Mouse (Mus musculus) spleen, embryonic (tissue): ENCODE measurements around the gene Cdadc1.
"Not testable (repeated sequence)": the region's sequence is repeated elsewhere in the genome, so short reads cannot be mapped to it uniquely, and the experiment has no call there.

ENCODE experiments used
- CTCF ChIA-PET: fragments of 350-600 bp; sonication (Branson Sonifier 250); formaldehyde crosslinking; loops from one replicate; lab custom pipeline; 2022; lab: Charles Lee

Cdadc1 gene

DNA sequence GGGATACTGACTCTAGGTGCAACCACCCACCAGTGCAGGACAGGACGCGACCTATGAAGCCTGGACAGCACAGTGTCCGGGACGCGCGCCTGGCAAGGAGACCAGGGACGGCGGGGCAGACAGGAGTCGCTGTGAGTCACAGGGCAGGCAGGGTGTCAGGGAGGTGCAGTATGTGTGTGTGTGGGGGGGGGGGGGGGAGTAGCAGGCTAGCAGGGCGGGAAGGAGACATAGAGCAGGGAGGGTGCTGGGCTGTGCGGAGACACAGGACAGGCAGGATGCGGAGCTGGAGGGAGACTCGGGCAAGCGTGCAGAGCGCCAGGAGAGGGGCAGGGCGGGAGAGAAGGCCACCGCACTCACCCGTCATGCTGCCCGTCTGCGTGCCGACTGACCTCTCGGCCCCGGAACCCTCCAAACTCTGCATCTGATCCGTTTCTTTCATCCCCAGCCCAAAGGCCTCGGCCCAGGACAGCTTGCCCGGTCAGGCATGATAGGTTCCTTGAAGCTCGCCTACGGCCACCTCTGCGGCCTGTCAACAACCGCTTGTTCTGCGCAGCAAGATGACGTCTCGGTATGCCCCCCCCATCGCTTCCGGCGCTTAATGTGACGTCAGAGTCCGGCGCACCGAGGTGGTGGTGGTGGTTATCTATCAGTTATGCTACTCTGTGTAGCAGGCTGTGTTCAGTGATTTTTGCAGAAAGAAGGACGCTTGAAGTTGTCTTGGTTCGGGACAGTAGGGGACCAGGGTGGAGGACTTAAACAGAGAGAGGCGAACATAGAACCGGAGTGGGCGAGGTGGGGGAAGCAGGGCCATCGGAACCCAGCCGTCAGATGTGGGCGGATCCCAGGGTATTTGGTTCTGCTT, at the start of gene Cdadc1:
Cdadc1 (minus strand) TSS at position 562 of the 862 bp plus-strand sequence.
- CTCF ChIA-PET = no interaction called here

DNA sequence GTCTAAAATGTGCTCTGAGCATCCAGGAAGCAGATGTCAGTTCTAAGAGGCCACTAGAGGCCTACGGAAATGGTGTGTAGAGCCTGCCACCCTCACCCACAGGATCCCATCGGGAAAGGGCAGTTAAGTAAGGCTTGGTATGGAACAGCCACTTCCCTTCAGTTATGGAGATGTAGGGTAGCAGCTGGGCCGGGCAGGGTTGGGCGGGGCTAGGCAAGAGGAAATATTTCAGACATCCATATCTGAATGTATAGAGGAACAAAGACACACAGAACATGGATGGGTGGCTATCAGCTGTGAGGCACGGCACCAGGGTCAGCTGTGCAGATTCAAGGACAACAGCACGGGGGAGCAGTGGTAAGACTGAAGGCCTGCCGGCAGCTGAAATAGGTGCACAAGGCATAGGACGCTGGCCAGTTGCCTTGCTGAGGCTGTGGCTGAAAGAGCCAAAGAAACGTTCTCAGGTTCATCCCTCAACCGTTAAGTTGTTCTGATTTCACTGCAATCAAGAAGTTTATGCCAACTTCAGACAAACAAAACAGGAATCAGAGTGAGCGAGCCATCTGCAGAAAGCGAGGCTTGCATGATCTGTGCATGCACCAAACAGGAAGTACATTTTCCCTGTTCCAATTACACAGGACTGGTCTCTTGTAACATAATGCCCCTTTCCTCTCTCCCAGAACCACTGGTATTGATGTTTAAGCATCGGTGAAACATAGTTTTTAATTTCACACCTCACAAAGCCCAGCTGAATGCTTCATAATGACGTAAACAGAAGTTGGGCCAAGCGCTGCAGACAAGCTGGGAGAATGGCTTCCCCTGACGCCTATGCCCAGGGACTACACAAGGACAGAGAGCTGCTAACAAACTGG, 49.3 kb upstream of the Cdadc1 start:
- CTCF ChIA-PET = interaction anchor here (0.6 kb wide), 1 partner anchor 591 kb away, joined by 4 read pairs; no protein-coding TSS in a partner anchor

DNA sequence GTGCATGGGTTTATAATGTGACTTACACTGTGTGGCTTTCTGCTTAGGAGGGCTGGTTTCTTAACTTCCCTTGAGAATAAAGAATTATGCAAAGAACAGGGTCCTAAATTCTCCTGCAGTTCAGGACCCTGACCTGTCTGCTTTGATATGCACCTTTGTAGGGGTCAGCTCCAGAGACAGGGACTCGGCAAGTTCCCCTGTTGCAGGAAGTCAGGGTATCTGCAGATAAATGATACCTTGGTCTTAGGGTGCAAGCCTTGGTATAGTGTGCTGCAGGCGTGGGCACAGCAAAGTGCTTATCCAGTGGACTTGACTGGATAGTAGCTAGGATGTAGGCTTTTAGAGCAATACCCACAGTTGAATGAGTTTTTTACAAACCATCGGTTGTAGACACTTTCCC, 47.1 kb upstream of the Cdadc1 start:
- CTCF ChIA-PET = no interaction called here

DNA sequence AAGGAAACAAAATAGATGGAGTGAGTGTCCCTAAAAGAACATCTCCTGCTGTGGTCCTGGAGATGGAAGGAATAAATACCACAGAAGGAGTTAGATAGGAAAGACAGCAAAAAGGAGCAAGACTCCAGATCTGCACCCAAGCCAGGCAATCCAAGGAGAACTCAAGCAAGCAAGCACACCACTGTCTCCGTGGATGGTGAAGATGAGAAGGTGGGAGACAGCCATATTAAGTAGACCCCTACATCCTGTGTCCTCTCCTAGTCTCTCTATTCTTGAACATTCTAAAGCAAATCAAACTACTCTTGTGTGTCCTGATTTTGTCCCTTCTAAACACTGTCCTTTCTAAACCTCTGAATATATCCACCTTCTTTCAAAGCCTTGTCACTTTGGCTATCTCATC, 46.4 kb upstream of the Cdadc1 start:
- CTCF ChIA-PET = no interaction called here

DNA sequence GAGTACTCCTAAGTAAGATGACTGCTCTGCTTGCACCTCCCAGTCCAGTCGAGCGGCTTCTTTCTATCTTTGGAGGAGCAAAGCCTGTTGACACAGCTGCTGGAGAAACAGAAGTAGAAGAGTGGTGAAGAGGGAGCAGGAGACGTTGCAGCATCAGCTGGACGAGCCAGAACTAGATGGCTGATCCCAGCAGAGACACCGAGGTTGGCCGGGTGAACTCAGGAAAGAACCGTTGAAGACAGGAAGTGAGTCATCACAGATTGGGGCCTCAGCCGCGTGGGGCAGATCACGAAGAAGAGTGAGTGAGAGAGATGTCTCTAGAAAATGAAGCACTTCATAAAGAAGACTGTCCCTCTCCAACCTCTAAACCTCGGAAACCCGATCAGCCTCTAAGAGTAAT, 45.8 kb upstream of the Cdadc1 start:
- CTCF ChIA-PET = no interaction called here

DNA sequence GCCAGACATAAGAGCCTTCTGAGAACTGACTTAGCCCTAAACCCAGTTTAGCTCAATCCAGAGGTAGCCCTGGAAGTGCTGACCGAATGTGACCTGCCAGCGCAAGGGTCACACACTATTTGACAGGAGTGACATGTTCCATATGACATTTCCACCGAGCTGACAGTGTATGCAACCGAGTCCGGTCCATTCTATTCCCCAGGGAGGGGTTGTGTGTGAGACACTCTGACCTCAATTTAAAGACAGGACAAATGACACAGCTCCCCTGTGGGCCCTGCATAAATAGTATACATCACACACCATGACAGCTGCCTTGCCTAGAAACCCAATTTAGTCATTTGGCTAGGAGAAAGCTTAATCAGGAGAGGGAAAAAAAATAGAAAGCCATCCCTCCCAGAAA, 44.1 kb upstream of the Cdadc1 start:
- CTCF ChIA-PET = no interaction called here

DNA sequence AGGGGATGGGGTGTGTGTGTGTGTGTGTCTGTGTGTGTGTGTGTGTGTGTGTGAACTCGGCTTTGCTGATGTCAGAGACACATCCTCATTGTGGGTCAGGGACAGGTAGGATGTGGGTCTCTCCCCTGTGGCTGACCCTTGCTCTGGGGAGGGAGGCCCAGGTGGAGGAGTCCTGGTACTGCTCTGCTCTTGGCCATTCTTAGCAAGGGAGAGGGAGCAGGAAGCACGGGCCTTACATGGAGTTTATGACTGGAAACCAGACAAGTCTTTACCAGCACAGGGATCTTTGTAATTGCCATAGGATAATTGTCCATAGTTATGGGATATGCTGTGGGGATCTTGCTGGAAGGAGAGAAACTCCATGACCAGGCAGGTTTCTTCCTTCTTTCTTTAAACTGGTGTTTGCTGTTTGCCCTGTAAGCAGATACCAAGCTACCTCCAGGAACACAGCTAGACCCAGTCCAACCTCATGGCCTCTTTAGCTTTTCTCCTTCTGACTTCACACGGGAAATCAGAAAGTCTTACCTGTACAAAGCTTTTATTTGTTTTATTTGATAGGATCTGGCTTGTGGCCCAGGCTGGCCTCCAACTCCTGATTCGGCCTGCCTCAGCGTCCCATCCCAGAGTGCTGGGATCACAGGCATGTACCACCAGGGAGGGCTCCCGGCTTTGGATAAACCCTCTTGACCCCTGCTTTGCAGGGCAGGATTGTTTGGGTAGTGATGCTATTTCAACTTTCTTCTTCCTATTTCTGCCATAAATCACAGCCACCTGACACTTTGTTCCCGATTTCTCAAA, 41.3 kb upstream of the Cdadc1 start:
- CTCF ChIA-PET = no interaction called here

DNA sequence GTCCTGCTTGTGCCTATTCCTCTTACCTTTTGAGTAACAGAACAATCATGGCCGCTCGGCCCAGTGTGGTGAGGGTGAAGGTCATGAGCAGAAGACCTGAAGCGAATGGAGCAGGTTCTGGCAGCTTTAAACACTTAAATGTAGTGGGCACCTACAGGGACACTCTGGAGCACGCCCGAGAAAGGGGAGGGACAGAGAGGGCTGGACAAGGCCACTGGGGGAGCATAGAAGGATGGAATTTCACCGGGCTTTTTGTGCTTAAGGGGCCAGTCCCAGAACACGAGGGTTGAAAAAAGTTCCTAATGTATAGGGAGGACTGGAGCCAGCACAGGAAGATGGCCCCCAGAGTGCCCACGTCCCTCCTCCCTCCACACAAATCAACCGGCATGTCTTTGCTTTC, 36.2 kb upstream of the Cdadc1 start:
- CTCF ChIA-PET = no interaction called here

DNA sequence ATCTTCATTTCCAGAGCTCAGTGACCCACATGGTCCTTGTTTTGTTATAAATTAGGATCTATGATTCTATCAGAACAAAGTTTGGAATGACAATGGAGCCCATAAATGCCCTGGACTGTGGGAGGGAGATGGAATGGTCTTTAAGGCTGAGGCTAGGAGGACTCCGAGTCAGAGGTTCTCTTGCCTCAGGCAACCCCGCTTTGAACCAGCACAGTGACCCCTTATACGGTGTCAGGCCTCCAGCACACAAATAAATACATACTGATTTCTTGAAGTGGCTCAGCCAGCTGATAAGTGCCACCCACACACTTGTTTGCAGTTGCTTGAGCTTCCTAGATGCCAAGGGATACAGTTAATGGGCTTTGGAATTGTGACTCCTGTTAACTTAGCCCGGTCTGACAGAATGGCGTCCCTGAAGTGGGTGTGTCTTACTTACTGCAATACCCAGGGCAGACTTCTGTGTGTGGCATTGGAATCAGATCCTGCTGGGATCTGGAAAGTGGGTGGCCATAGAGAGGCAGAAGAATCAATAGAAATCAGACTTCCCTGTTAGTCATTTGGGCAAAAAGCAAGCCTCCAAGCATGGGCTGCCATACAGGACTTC, 35.6 kb upstream of the Cdadc1 start:
- CTCF ChIA-PET = no interaction called here

DNA sequence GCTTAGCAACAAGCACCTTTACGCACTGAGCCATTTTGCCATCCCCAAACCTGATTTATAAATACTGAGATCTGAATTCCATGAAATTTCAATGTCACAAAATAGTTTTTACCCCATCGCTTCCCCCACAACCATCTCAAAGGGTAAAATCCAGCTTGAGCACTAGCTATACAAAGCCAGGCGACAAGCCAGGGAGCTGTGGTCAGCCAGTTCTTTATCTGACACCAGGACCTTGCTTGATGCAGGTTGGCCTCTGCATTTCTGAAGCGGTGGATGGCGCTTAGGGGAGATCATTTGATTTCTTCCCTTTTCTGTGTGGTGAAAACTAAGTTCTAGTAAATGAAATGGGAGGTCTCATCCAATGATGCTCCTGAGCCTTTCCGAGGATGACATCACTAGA, 34.3 kb upstream of the Cdadc1 start:
- CTCF ChIA-PET = no interaction called here

DNA sequence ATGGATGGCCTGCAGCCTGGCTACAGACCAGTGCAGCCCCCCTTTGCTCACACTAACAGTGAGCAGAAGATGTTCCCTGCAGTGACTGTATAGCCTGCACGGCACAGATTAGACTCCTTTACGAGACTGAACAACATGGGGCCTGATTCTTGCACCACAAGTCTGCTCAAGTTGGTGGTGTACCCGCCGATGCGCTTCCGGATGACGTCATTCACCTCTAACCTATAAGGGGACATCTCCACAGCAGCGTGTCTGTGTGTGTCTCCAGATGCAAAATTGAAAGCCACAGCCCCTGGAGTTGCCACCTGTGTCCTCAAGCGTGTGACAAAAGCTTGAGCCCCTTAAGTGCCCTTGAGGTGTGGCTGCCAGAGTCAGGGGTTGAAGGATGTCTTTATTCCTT, 32.3 kb upstream of the Cdadc1 start:
- CTCF ChIA-PET = no interaction called here

DNA sequence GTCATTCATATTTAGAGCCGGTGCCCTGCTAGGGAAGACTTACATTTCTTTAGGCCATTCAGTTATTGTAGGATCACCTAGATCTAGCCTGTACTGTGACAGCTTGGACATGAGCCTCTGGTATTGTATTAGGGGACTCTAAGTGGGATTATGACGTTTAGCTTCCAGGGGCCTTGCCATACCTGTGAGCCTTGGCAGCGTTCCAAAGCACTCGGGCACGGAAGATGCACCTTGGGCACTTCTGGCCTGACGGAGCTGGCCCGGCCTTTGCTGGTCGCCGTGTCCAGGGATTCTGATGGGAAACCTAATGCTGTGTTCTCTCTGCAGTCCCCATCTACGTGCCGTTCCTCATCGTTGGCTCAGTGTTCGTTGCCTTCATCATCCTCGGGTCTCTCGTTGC, 31.5 kb upstream of the Cdadc1 start:
- CTCF ChIA-PET = no interaction called here

DNA sequence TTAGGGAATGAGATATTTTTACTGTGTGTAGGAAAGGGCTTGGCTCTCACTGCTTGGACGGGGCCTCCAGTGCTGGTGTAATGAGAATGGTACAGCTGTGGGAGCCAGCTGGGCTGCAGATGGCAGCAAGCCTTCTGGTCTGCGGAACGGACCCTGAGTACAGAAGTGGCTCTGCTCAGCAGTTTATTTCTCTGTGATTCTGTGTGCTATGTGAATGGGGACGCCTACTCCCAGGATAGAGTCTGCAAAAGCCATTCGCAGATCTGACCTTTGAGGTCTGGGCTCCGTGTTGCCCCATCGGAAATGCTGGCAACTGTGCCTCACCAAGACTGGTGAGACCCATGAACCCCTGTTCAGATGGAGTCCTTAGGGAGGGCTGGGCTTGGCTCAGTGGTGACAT, 30.1 kb upstream of the Cdadc1 start:
- CTCF ChIA-PET = no interaction called here

DNA sequence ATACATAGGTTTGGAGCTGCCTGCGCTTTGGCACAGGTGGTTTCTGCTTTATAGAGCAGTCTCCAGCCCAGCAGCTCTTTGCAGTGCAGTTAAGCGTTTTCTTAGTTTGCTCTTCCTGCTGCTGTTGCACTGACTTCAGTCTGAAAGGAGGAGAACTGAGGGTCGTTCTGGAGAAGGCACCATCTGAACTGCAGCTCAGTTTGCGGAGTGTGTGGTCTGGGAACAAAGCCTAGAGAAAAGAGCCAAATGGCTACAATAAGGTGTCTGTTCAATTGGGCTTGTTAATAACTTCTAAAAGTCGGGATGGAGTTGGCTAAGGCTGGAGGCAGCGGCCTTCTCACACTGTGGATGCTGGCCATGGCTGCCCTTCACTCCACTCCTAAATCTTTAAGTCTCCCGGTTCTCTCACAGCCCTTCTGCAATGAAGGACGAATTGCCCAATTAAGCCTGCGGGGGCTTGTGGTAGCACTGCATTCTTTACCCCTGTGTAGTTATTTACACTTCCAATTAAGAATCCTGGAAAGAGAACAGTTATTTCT, 29.5 kb upstream of the Cdadc1 start:
- CTCF ChIA-PET = no interaction called here

DNA sequence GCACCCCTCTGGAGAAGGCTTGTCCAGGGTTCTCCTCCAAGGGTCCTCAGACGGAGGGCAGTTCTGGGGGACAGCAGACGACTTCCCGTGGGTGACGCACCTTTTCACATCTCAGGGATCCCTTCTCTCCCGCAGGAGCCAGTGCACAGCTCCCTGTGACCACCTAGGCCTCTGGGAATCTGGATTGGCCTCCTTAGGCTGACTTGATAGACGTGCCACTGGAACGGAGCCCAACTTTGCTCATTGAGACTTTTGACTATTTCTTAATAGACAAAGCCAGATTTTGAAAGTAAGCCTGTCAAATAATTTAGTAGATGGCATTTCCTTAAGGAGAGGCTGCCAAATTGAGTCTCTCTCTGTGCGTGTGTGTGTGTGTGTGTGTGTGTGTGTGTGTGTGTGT, 29.0 kb upstream of the Cdadc1 start:
- CTCF ChIA-PET = no interaction called here

DNA sequence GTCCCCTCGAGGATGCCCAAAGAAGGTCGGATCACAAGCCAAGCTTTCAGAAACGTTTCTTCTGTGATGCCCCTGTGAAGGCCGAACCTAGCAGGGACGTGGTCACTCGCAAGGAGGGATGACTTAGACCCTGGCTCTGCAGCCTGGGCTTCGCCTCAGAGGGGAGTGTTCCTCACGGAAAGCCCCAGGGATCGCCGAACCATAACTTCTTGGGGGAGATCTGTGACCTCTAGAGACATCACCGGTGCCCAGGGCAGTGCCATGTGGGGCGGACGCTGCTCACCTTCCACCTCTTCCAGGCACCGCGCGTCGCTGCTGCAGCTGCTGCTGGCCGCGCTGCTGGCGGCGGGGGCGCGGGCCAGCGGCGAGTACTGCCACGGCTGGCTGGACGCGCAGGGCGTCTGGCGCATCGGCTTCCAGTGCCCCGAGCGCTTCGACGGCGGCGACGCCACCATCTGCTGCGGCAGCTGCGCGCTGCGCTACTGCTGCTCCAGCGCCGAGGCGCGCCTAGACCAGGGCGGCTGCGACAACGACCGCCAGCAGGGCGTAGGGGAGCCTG, 28.1 kb upstream of the Cdadc1 start:
- CTCF ChIA-PET = no interaction called here

DNA sequence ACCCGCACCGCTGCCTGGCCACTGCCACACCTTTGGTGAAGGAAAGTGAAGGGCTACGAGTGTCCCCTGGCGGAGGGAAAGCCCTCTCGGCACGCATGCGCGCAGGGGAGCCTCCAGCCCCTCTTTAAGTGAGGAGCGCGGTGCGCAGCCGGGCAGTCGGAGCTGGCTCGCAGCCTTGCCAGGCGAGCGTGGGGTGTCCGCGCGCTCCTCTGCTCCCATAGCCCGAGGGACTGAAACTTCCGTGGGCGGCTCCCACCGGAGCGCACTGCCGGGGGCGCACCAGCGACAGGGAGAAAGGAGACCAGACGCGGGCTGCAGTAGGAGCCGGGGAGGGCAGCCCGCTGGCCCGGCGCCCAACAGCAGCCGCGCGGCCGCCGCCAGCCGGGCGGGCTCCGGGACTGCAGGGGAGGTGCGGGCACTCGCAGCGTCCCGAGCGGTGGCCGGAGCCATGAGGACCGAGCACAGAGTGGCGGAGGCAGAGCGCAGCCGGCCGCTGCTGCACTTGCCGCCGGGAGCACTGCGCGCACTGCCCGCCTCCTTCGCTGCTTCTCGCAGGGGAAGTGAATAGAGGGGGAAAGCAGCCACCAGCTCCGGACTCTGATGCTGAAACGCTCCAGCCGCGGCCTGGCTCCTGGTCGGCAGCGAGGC, 27.5 kb upstream of the Cdadc1 start, which contains the start of gene Shisa2:
Shisa2 (plus strand) TSS at position 151 of the 648 bp plus-strand sequence.
- CTCF ChIA-PET = no interaction called here

DNA sequence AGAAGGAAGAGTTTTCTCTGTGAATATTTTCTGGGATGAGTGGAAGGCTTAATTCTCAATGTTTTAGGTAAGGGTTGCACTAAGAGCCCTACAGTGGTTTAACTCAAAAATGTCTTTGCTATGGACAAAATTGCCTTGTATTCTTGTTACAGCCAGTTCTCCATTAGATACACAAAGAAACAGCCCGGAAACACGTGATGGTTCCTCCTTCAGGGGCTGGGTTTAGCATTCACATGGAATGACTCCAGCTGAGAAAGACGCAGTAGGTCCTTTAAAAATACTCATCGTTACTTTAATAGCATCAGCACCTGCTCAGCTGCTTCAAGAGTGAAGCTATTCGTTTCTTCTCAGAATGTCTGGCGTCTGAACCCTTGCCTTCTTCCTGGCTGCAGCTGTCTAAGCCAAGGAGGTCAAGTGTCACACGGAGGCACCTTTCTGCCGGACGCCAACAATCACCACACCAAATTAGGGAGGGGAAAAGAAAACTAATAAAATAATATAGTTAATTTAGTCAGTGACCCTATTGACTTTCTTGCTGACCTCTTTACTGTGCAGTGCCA, 26.6 kb upstream of the Cdadc1 start:
- CTCF ChIA-PET = no interaction called here

DNA sequence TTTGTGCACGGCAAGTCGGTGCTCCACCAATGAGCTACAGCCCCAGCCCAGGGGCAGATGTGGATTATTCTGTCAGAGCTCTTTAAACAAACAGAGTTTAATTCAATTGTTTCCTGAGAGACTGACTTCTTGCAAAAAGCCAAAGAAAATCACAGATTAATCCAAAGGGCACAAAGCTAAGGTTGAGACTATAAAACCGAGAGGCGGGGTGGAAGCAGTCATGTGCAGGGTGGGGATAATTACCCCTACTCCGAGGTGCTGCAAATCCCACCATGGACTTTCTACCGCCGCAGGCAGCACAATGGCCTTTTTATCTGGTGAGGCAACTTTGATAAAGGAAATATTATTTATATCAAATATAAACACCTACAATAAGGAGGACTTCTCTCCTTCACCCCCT, 19.0 kb upstream of the Cdadc1 start:
- CTCF ChIA-PET = interaction anchor here (1.2 kb wide), 1 partner anchor 13 kb away, joined by 3 read pairs; no protein-coding TSS in a partner anchor

DNA sequence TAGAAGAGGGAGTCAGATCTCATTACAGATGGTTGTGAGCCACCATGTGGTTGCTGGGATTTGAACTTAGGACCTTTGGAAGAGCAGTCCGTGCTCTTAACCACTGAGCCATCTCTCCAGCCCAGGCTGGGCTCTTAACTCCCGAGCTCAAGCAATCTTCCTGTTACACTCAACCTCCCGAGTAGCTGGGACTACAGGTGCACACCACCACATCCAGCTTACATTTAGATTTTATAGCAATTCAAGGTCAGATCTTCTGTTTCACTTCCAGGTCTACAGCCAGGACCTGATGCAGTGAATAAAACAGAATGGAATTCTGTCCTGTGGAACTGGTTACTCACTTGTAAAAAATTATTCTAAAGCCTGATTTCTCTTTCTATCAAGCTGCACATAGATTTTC, 16.4 kb upstream of the Cdadc1 start:
- CTCF ChIA-PET = not testable (repeated sequence)
